Mouse (Mus musculus) kidney, adult 2 months (tissue): ENCODE data around the gene Fam71b. TPM values are rescaled to one million over a fixed set of nuclear protein-coding genes. Genes with fewer than 3 reads are reported as not detected.

Experiments
- DNase-seq: peaks from one replicate; pipeline ENCODE4 v3.0.0; 2021
- H3K27ac ChIP-seq: fragments of 200-500 bp; 2 replicates; pipeline ENCODE4 v1.5.1; 2012; ENCODE audit warnings: low read depth, low read length, control low read depth, inconsistent platforms; ENCODE audit not compliant: insufficient read depth
- H3K27me3 ChIP-seq: fragments of 200-500 bp; replicated peaks from 2 replicates; pipeline ENCODE4 v1.6.1; 2012; ENCODE audit warnings: mild to moderate bottlenecking, moderate library complexity, low read length, inconsistent platforms; ENCODE audit not compliant: control insufficient read depth, insufficient read depth
- H3K36me3 ChIP-seq: fragments of 200-500 bp; 2 replicates; pipeline ENCODE4 v1.6.1; 2012; ENCODE audit warnings: mild to moderate bottlenecking, moderate library complexity, low read length, inconsistent platforms; ENCODE audit not compliant: control insufficient read depth, insufficient read depth
- H3K4me1 ChIP-seq: fragments of 200-500 bp; 2 replicates; pipeline ENCODE4 v1.6.1; 2011; ENCODE audit warnings: low read length; ENCODE audit not compliant: control insufficient read depth, insufficient read depth
- H3K4me3 ChIP-seq: fragments of 200-500 bp; 2 replicates; pipeline ENCODE4 v1.5.1; 2011; ENCODE audit warnings: mild to moderate bottlenecking, low read depth, low read length, control low read depth; ENCODE audit not compliant: insufficient read depth
- CTCF ChIP-seq: fragments of 200-500 bp; conservative IDR thresholded peaks from 2 replicates; pipeline ENCODE4 v1.5.1; 2011; ENCODE audit warnings: low read depth, mild to moderate bottlenecking, control low read depth, low read length, moderate library complexity, mixed read lengths; ENCODE audit not compliant: insufficient read depth, insufficient read length
- POLR2A ChIP-seq: fragments of 200-500 bp; IDR thresholded peaks from one replicate; pipeline ENCODE4 v1.6.1; 2011; ENCODE audit warnings: low read depth, low read length, control low read depth
- WGBS: fragments of 180-500 bp; shearing (Covaris S2); methylation state at CpG from one replicate; pipeline ENCODE4 v1.1.7; 2018; 5-methylcytosine and 5-hydroxymethylcytosine counted together
- polyA plus RNA-seq: library from polyadenylated mRNA; depleted of rRNA; stranded (reverse); fragments of >200 nt; gene quantifications from 2 replicates; pipeline ENCODE4 v1.2.3, GENCODE M21; 2012; rRNA removed

The Fam71b gene
- polyA plus RNA-seq, 1 experiment: 0.38 TPM

DNA sequence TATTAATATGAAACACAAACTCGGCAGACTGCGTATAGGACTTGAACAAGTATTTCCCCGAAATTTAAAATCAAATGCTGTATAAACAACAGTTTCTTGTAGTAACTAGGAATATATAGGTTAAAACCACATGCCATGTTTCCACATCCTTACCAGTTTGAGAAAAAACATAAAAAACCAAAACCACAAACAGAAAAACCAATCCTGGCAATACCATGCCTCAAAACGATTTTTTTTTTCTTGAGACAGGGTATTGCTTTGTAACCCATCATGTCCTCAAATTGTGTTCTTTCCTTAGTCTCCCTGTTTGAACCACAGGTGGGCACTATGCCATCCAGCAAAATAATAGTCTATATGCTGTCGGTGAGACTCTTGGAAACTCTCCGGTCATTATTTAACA, 49.8 kb downstream of the Fam71b start:
- H3K4me3 ChIP-seq: no peak overlapping the region
- WGBS: 94% methylated on average over 6 of the region's 6 CpGs
- H3K27me3 ChIP-seq: no peaks in the 10 kb centered on the region
- H3K4me1 ChIP-seq: no peaks in the 10 kb centered on the region
- DNase-seq: no peak
- no peak for TF ChIP-seq CTCF
- no peak for TF ChIP-seq POLR2A
- 0 out of 2 replicates have a peak, but pooled peaks cover 3% of the 10 kb centered on the region for H3K36me3 ChIP-seq
- H3K27ac ChIP-seq: no peak overlapping the region

- WGBS: 79% methylated on average over 13 of the region's 13 CpGs
- no peaks in the 10 kb centered on the region for H3K4me1 ChIP-seq
- TF ChIP-seq CTCF (no peak), POLR2A (no peak)
- no peak for DNase-seq
- H3K4me3 ChIP-seq: no peak overlapping the region
- H3K27me3 ChIP-seq: no peaks in the 10 kb centered on the region
- 0 out of 2 replicates have a peak, but pooled peaks cover 1% of the 10 kb centered on the region for H3K36me3 ChIP-seq
- H3K27ac ChIP-seq: no peak overlapping the region
Measured at GRCm38 (mm10) chr11:46447644-46448484, 51.5 kb downstream of the Fam71b start.

- H3K4me1 ChIP-seq: no peaks in the 10 kb centered on the region
- H3K27me3 ChIP-seq: no peaks in the 10 kb centered on the region
- no peak overlapping the region for H3K27ac ChIP-seq
- WGBS: 88% methylated on average over 11 of the region's 11 CpGs
- no peak for DNase-seq
- H3K36me3 ChIP-seq: 0 out of 2 replicates have a peak, but pooled peaks cover 1% of the 10 kb centered on the region
- H3K4me3 ChIP-seq: no peak overlapping the region
- no peak for TF ChIP-seq CTCF
- TF ChIP-seq POLR2A: no peak
Measured at GRCm38 (mm10) chr11:46449461-46450080, 53.2 kb downstream of the Fam71b start.

- no peak within 1 kb of the TSS for H3K4me3 ChIP-seq
- WGBS: 68% methylated on average over 6 of the region's 6 CpGs
- no peak within 1 kb of the TSS for H3K27ac ChIP-seq
- H3K36me3 ChIP-seq: no peaks in the 10 kb centered on the region
- no peak for DNase-seq
- no peaks in the 10 kb centered on the region for H3K4me1 ChIP-seq
- no peak for TF ChIP-seq CTCF
- TF ChIP-seq POLR2A: no peak
- no peaks in the 10 kb centered on the region for H3K27me3 ChIP-seq
Measured at GRCm38 (mm10) chr11:46454453-46455045, 58.2 kb downstream of the Fam71b start, which contains the start of gene Havcr2. Havcr2 (plus strand) TSS chr11:46454935.

Other genes starting within 250 kb of the Fam71b start
- 0.19 and 0.30 TPM in 2 replicates for gene Nipal4, start 230.1 kb upstream of the Fam71b start, polyA plus RNA-seq
- gene Fndc9, start 161.0 kb upstream of the Fam71b start, polyA plus RNA-seq: not detected in 2 replicates
- 68.4 and 71.1 TPM in 2 replicates for gene Cyfip2, start 83.7 kb upstream of the Fam71b start, polyA plus RNA-seq
- 0.16 and 1.8 TPM in 2 replicates for gene Itk, start 7.0 kb upstream of the Fam71b start, polyA plus RNA-seq
- gene Med7, start 40.4 kb downstream of the Fam71b start, polyA plus RNA-seq: 15.1 and 16.5 TPM in 2 replicates
- gene Havcr2, start 58.4 kb downstream of the Fam71b start, polyA plus RNA-seq: 0.19 and 0.25 TPM in 2 replicates
- gene Gm12169, start 127.7 kb downstream of the Fam71b start, polyA plus RNA-seq: not detected in 2 replicates
- gene BC053393, start 175.0 kb downstream of the Fam71b start, polyA plus RNA-seq: not detected in 2 replicates
- gene Dppa1, start 232.7 kb downstream of the Fam71b start, polyA plus RNA-seq: not detected in 2 replicates